Mouse (Mus musculus) layer of hippocampus, postnatal 25 days (tissue): ENCODE measurements around the gene Slc35b3. TPM values are rescaled to one million over a fixed set of nuclear protein-coding genes. Genes with fewer than 3 reads are reported as not detected.
A peak's percentile ranks its signal among the peaks of the same experiment; 100 is the strongest.

Experiments used
- DNase-seq, 2 experiments: peaks; one replicate each; pipeline ENCODE4 v3.0.0; 2022; ENCODE audit warnings: mixed read lengths in 2 of 2, low spot score in 1 of 2; ENCODE audit errors: extremely low spot score in 1 of 2
- total RNA-seq, 2 experiments: library from RNA; stranded (reverse); gene quantifications; 2 replicates each; pipeline ENCODE4 v1.2.3; 2021

Gene Slc35b3
- total RNA-seq: 10 to 100 TPM; 15.3 to 16.9 TPM

DNA sequence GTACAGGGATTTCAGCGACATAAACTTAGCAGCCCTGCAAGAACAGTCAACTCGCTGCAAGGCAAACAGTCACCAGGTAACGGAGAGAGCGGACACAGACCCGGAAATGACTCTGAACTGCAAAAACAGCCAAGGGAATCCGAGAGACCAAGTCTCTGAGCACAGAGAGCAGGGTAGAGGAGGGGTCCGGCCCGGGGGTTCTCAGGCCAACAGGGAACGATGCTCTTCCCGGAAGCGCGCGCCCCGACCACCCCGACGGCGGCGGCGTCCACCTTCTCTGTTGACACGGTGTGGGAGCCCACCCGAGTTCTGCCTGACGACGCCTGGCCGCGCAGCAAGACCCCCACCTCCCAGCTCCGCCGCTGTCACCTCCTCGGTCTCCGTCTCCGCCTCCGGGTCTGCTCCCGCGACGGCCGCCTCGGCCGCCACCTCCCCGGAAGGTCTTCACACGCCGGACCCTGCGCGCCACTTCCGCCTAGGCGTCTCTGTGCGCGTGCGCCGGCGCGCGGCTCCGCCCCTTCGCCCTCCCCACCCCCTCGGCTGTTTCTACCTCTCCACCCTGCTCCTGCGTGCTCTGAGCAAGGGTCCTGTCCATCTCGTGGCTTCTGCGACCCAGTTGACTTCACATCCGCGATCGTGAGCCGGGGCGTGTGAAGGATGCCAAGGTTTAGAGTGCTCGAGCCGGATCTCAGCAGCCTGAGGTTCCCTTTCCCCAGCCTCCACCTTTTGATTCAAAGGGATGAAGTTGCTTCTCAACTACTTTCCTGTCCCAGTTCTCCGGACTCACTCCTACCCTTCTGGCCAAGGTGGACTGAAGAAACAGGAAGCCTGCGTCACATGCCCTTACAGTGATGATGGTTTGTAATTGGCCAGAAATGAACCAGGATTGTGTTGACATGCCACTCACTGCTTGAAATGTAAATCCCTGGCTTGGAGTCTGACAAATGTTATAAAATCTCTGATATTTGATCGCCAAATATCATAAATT is at the start of gene Slc35b3:
Gene Slc35b3 (minus strand): TSS at position 813 of the 988 bp plus-strand sequence.
- peak; percentile 71 to 75 for DNase-seq

GRCm38 (mm10) chr13:39010280-39010679 is 49.6 kb upstream of the Slc35b3 start:
- DNase-seq: no peak

DNA sequence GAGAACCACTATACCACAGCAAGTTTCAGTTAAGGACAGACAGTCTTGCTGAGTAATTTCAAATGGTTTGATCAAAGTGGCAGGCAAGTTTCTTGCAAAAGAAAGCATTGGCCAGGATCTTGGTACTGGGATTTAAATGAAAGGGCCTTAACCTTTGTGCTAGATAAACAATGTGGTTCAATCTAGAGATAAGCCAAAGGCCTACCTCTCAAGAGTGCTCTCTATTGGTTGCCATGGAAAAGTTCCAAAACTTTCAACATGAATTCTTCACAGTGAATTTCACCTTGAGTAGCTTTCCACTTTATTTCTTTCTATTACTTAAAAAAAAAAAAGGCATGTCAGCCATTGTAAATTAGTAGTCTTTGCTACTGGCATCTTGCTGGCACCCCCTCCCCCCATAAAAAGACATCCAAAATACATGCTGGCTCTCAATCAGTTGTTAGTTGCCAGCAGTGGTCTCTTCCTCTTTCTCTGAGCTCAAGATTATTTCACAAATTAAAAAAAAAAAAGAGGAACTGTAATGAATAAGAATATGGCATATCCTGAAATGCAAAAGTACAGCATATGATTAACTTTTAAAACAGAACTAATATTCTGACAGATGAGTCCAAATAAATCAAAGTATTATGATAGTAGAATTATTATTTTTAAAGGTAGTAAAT is 42.6 kb upstream of the Slc35b3 start:
- no peak for DNase-seq

DNA sequence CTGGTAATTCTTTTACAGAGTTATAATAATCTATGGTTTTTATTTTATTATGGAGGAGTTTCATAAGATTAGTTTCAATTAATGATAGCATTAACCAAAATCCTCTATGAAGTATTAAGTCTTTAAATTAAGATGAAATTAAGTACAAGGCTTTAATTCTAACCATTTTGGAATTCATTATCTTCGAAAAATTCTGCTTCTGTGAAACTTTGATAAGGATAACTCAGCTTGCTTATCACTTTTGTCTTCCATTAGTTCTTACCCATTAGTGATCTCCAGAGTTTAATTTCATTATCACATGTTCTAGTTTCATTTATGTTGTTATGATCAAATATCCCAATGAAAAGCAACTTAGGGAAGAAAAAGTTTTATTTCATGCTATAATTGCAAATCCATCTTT is 41.7 kb upstream of the Slc35b3 start:
- no peak for DNase-seq

- DNase-seq: no peak
Measured at GRCm38 (mm10) chr13:39001434-39001833, 40.8 kb upstream of the Slc35b3 start.

DNA sequence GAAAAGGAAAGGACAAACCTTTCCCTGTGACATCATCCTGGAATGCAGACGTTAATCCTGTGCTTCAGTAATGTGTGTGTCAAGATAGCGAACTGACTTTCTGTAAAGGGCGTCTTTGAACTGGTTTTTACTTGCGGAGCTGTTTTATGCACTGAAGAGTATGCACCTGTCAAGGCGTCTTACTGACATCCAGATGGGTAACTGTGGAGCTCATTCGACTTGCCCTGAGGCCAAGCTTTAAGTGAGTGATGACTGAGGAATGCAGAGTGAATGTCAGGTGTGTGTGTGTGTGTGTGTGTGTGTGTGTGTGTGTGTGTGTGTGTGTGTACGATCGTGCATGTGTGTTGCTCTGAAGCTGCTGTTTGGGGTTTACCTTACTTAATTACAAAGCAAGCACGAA is 38.3 kb upstream of the Slc35b3 start:
- DNase-seq: no peak

- DNase-seq: peak; percentile 13 to 49
Measured at GRCm38 (mm10) chr13:38992529-38992928, 31.9 kb upstream of the Slc35b3 start.

- no peak for DNase-seq
Measured at GRCm38 (mm10) chr13:38983751-38984150, 23.1 kb upstream of the Slc35b3 start.

DNA sequence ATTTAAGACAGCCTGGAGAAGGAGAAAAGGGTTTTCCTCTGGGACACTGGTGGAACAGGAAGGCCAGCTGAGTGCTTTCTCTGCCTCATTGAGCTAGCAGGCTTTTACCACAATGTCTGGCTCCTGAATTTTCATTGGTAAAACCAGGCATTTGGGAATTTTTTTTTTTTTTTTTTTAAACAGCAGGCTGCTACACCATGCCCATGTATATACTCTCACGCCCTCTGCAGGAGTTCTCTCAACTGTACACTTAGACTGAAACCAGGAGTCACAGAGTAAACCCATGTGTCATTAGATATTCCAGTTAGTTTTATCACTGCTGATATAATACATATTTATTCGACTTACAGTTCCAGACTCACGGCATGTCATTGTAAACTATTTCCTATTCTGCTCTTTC is 20.2 kb upstream of the Slc35b3 start:
- DNase-seq: no peak

DNA sequence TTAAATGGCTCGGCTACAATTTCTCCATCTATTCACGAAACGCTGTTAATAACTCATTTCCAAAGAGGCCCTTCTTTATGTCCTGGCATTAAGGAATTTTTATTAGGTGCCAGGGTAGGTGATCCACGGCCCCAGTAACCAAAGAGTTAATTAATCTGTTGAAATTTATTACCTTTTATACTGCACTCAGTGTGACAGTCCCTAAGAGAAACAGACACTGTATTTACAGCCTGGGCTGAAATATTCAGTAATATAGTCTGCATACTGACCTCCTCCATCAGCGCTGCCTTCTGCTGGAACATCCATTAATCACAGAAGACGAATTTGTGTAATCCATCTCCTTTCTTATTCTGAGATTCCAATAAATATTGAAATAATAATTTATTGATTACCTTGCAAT is 16.3 kb upstream of the Slc35b3 start:
- no peak for DNase-seq

DNA sequence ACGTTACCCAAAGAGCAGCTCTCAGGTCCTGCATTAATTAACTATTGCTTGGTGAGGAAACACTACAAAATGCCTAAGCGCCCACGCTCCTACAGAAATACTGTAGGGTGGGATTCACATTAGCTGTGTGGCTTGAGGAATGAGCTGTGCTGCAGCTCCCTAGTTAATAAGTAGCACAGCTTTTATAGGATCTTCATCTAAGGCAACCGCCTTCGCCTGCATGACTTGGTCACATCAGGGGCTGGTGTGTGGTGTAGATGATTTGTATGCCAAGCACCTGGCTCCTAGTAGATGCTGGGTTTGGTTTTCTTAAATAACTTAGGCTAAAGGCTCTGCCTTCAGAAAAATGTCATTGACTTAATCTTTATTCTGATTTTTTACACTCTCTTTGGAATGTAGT is 15.2 kb upstream of the Slc35b3 start:
- DNase-seq: no peak

DNA sequence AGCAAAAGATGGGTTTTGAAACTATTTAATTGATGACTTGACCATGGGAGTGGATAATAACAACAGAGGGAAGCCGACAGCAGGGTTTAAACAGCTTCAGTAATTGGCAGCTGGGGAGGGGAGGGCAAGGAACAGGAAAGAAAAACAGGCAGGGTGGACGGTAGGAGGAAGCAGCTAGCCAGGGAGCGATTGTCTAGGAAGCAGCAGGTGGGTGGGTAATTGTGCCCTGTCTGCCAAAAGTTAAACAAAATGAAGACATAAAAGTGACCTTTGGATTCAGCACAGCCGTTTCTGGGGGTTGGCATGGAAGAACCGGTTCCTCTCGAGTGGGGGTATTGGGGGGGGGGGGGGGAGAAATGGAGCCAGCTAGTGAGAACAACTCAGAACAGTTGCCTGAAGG is 11.9 kb upstream of the Slc35b3 start:
- no peak for DNase-seq

GRCm38 (mm10) chr13:38971047-38971446 is 10.4 kb upstream of the Slc35b3 start:
- DNase-seq: no peak

GRCm38 (mm10) chr13:38967518-38967917 is 6.8 kb upstream of the Slc35b3 start:
- DNase-seq: no peak

GRCm38 (mm10) chr13:38966922-38967448 is 6.3 kb upstream of the Slc35b3 start:
- DNase-seq: no peak

DNA sequence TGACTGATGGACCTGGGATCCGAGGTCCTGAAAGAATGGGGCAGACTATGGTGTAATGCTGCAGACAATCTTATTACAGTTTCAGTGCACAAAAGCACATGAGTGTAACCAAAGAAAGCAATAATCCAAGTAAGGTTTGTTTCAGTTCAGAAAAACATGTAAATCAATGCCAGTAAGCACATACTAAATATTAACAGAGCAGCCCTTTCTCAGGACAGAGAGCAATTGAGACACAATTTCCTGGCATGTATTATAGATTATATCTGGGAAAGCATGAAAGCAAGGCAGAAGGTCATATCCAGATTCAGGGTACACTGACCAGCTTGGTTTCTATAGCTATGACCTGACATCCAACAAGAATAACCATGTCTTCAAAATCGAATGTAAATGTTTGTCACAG is 2.1 kb upstream of the Slc35b3 start:
- DNase-seq: no peak

DNA sequence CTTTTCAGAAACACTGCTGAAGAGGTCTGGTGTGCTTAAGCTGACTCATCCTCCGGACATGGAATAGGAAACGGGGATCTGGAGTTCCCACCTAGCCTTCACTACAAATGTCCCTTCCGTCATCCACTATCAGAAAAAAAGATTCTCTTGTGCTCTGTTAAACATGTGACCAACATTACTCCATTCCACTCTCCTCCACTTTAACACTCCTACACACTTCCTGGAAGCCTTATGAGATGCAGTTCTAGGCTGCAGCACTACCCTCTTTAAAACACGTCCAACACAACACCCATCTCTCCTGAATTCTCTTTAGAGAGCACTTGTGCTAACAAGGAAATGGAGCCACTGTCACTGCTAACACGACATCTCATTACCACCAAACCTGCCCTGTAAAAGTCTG is 2.6 kb downstream of the Slc35b3 start:
- no peak for DNase-seq

DNA sequence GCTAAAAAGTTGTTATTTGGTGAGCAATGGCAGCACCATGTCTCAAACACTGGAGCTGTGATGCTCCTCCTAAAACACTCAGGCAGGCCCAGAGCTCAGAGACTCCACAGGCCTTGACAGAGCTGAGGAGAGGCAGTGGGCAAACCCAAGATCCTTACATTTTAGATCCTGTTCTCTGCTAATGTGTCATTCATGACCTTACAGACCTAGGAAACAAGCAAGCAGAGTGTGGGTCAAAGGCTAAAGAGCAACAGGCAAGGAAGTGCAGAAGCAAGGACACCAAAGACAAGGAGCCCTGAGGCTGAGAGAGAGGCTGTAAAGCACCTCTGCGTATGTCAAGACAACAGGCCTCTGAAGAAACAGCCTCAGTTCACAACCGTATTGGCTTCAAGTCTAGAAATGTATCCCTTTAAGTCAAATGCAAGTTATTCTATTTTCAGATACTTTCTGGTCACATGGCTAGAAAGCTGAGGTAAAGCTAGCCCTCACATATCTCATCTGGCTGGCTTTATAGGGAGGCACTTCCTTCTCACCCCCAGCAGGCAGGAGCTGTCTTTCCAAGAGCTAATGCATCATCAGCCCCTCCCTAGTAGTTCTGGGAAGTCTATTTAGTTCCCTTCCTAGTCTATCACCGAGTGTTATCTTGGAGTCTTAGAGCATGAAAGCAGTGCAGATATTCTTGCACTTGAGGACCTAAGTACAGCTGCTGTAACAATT is 14.2 kb downstream of the Slc35b3 start:
- DNase-seq: no peak

GRCm38 (mm10) chr13:38945767-38946166 is 14.9 kb downstream of the Slc35b3 start:
- no peak for DNase-seq

GRCm38 (mm10) chr13:38944951-38945350 is 15.7 kb downstream of the Slc35b3 start:
- no peak for DNase-seq

- DNase-seq: no peak
Measured at GRCm38 (mm10) chr13:38941786-38942185, 18.9 kb downstream of the Slc35b3 start.
